Mouse (Mus musculus) spleen, postnatal 14 days (tissue): ENCODE results near the gene Gpank1.
"Not testable (repeated sequence)": the region's sequence is repeated elsewhere in the genome, so short reads cannot be mapped to it uniquely, and the experiment has no call there.

ENCODE experiments used
- DNase-seq, 2 experiments: peaks; one replicate each; pipeline ENCODE4 v3.0.0; 2021 to 2022; ENCODE audit warnings: low spot score in 2 of 2

Gene Gpank1

GRCm38 (mm10) chr17:35100196-35100765 lies 21.0 kb upstream of the Gpank1 start:
- no peak for DNase-seq

- DNase-seq: no peak
Observed at GRCm38 (mm10) chr17:35101161-35101560, 20.1 kb upstream of the Gpank1 start.

- DNase-seq: no peak
Observed at GRCm38 (mm10) chr17:35102299-35102698, 19.0 kb upstream of the Gpank1 start.

GRCm38 (mm10) chr17:35103221-35103690 lies 18.0 kb upstream of the Gpank1 start:
- DNase-seq: no peak

- no peak for DNase-seq
Observed at GRCm38 (mm10) chr17:35104079-35104478, 17.2 kb upstream of the Gpank1 start.

- DNase-seq: no peak
Observed at GRCm38 (mm10) chr17:35104754-35105153, 16.5 kb upstream of the Gpank1 start.

- DNase-seq: peak in 1 of 2 experiments; percentile 37
Observed at GRCm38 (mm10) chr17:35105740-35106389, 15.4 kb upstream of the Gpank1 start.

GRCm38 (mm10) chr17:35106522-35106921 lies 14.7 kb upstream of the Gpank1 start:
- no peak for DNase-seq

- DNase-seq: no peak
Observed at GRCm38 (mm10) chr17:35108097-35108496, 13.2 kb upstream of the Gpank1 start, which contains the start of gene Ly6g5c. Gene Ly6g5c, plus strand, starts transcription at chr17:35108279.

- DNase-seq: no peak
Observed at GRCm38 (mm10) chr17:35111774-35112173, 9.5 kb upstream of the Gpank1 start.

- DNase-seq: peak in 1 of 2 experiments; percentile 48
Observed at GRCm38 (mm10) chr17:35115046-35116019, 5.9 kb upstream of the Gpank1 start, which contains the start of gene Ly6g5b. Gene Ly6g5b, minus strand, starts transcription at chr17:35115428.

GRCm38 (mm10) chr17:35120745-35121142 lies 511 bp upstream of the Gpank1 start:
- no peak for DNase-seq

GRCm38 (mm10) chr17:35121871-35122303 lies 632 bp downstream of the Gpank1 start, which contains the start of gene Csnk2b:
Gene Csnk2b, minus strand, starts transcription at chr17:35122053.
- peak in 1 of 2 experiments; percentile 29 for DNase-seq

GRCm38 (mm10) chr17:35123287-35123686 lies 2.0 kb downstream of the Gpank1 start:
- DNase-seq: not testable (repeated sequence)

- DNase-seq: not testable (repeated sequence)
Observed at GRCm38 (mm10) chr17:35124261-35124896, 3.1 kb downstream of the Gpank1 start.

- DNase-seq: no peak
Observed at GRCm38 (mm10) chr17:35125081-35125480, 3.8 kb downstream of the Gpank1 start.

- DNase-seq: no peak
Observed at GRCm38 (mm10) chr17:35125578-35125977, 4.3 kb downstream of the Gpank1 start.

- DNase-seq: peak; percentile 63 to 66
Observed at GRCm38 (mm10) chr17:35126206-35126611, 5.0 kb downstream of the Gpank1 start, which contains the start of gene D17H6S53E. Gene D17H6S53E, plus strand, starts transcription at chr17:35126373.

GRCm38 (mm10) chr17:35127017-35127416 lies 5.8 kb downstream of the Gpank1 start:
- no peak for DNase-seq

GRCm38 (mm10) chr17:35128996-35129395 lies 7.7 kb downstream of the Gpank1 start:
- no peak for DNase-seq

- DNase-seq: no peak
Observed at GRCm38 (mm10) chr17:35131038-35131437, 9.8 kb downstream of the Gpank1 start.
